Mouse (Mus musculus) MEL (cell line): Measurements from ENCODE around the gene Sf1.

Experiments
- CTCF ChIP-seq, 3 experiments: IDR thresholded peaks in 2 of 3; conservative IDR thresholded peaks in 1 of 3; 2 replicates each; pipeline ENCODE4 v1.5.1; 2011 to 2012; ENCODE audit warnings: low read length in 3 of 3, low read depth in 2 of 3, mild to moderate bottlenecking in 2 of 3, improper control_type of control experiment in 1 of 3, inconsistent platforms in 1 of 3, mixed read lengths in 1 of 3, moderate library complexity in 1 of 3; ENCODE audit not compliant: control insufficient read depth in 1 of 3, insufficient read depth in 1 of 3, poor library complexity in 1 of 3, severe bottlenecking in 1 of 3
- EP300 ChIP-seq, 2 experiments: IDR thresholded peaks; 2 replicates each; pipeline ENCODE4 v1.6.1; 2011; ENCODE audit warnings: improper control_type of control experiment in 2 of 2, low read length in 2 of 2, low read depth in 1 of 2, mild to moderate bottlenecking in 1 of 2
- NRF1 ChIP-seq: IDR thresholded peaks from 2 replicates; pipeline ENCODE4 v1.6.1; 2014; ENCODE audit warnings: low read depth, mild to moderate bottlenecking, inconsistent platforms, low read length, improper control_type of control experiment, moderate library complexity; ENCODE audit not compliant: poor library complexity, insufficient read depth, severe bottlenecking
- POLR2AphosphoS5 ChIP-seq: IDR thresholded peaks from 2 replicates; pipeline ENCODE4 v1.6.1; 2012; ENCODE audit warnings: low read depth, borderline replicate concordance, mild to moderate bottlenecking, inconsistent platforms, low read length, moderate library complexity, mixed read lengths
- ZNF384 ChIP-seq: IDR thresholded peaks from 2 replicates; pipeline ENCODE4 v1.6.1; 2012; ENCODE audit warnings: low read depth, mild to moderate bottlenecking, inconsistent platforms, low read length, improper control_type of control experiment

- TF ChIP-seq POLR2AphosphoS5 (no peak), ZNF384 (no peak), EP300 (IDR thresholded peaks at IDR 0.05; ENCODE audit: low read depth in 1 of 2, low read length in 2 of 2) (no peak), CTCF (IDR thresholded peaks at IDR 0.05 in 2 of 3, conservative IDR thresholded peaks at IDR 0.05 in 1 of 3; ENCODE audit: control insufficient read depth in 1 of 3, insufficient read depth in 1 of 3, low read depth in 2 of 3, low read length in 3 of 3, poor library complexity in 1 of 3, severe bottlenecking in 1 of 3) (no peak), NRF1 (no peak)
Measured at GRCm38 (mm10) chr19:6338171-6338570, 25.3 kb upstream of the Sf1 start.
